Mouse (Mus musculus): ENCODE results near the gene Cul4a. TPM values are rescaled to one million over a fixed set of nuclear protein-coding genes. Genes with fewer than 3 reads are reported as not detected.

Cul4a gene
- total and polyA plus RNA-seq, 3 experiments = 35.0 to 76.0 (median 68.5) TPM

GRCm38 (mm10) chr8:13108967-13109366, 3.5 kb downstream of the Cul4a start:
- DNase-seq = no peak
- no peak overlapping the region for H3K9ac ChIP-seq (ENCODE audit: low read depth, low read length)
- no peak overlapping the region for H3K27ac ChIP-seq
- intact Hi-C loops (cut with DNase I) = loop anchor here (5.0 to 10.0 kb wide), 2 partner anchors 98 to 354 kb away; partner anchors contain the start of gene Atp11a
- no peaks in the 10 kb centered on the region for H3K27me3 ChIP-seq (ENCODE audit: control insufficient read depth, insufficient read depth, low read length)
- H3K36me3 ChIP-seq (ENCODE audit: control insufficient read depth, insufficient read depth, low read length) = no peaks in the 10 kb centered on the region
- 63% methylated on average over 8 of the region's 8 CpGs for WGBS
- TF ChIP-seq CTCF (IDR thresholded peaks at IDR 0.05) = no peak
- H3K79me2 ChIP-seq (replicated peaks; ENCODE audit: control insufficient read depth, insufficient read depth, low read length) = peaks cover 21% of the 10 kb centered on the region
- peaks cover 9% of the 10 kb centered on the region for H3K4me1 ChIP-seq (ENCODE audit: control insufficient read depth, insufficient read depth, low read length)
- H3K4me3 ChIP-seq = no peak overlapping the region

GRCm38 (mm10) chr8:13109416-13109960, 4.1 kb downstream of the Cul4a start:
- Histone ChIP-seq H3K4me1 (ENCODE audit: control insufficient read depth, insufficient read depth, low read length) (peaks cover 9% of the 10 kb centered on the region), H3K27me3 (ENCODE audit: control insufficient read depth, insufficient read depth, low read length) (no peaks in the 10 kb centered on the region), H3K36me3 (ENCODE audit: control insufficient read depth, insufficient read depth, low read length) (no peaks in the 10 kb centered on the region), H3K79me2 (replicated peaks; ENCODE audit: control insufficient read depth, insufficient read depth, low read length) (peaks cover 20% of the 10 kb centered on the region), H3K9ac (ENCODE audit: low read depth, low read length) (no peak overlapping the region), H3K4me3 (no peak overlapping the region), H3K27ac (no peak overlapping the region)
- DNase-seq = no peak
- intact Hi-C loops (cut with DNase I) = loop anchor here (5.0 to 10.0 kb wide), 2 partner anchors 98 to 355 kb away; partner anchors contain the start of gene Atp11a
- 30% methylated on average over 1 of the region's 1 CpGs for WGBS
- TF ChIP-seq EP300 (IDR thresholded peaks at IDR 0.05; ENCODE audit: insufficient read depth, low read depth, low read length) = no peak
- no peak for TF ChIP-seq POLR2A (IDR thresholded peaks at IDR 0.05; ENCODE audit: insufficient read depth, low read depth, low read length)
- no peak for TF ChIP-seq CTCF (IDR thresholded peaks at IDR 0.05)

GRCm38 (mm10) chr8:13111917-13112316, 6.5 kb downstream of the Cul4a start:
- no peak overlapping the region for H3K27ac ChIP-seq

GRCm38 (mm10) chr8:13113232-13113631, 7.8 kb downstream of the Cul4a start:
- Histone ChIP-seq H3K27ac (no peak overlapping the region), H3K4me3 (no peak overlapping the region), H3K27me3 (ENCODE audit: control insufficient read depth, insufficient read depth, low read length) (no peaks in the 10 kb centered on the region), H3K9ac (ENCODE audit: low read depth, low read length) (no peak overlapping the region), H3K79me2 (replicated peaks; ENCODE audit: control insufficient read depth, insufficient read depth, low read length) (peaks cover 14% of the 10 kb centered on the region), H3K4me1 (ENCODE audit: control insufficient read depth, insufficient read depth, low read length) (peaks cover 5% of the 10 kb centered on the region; the same call in 1 of the 2 replicates), H3K36me3 (ENCODE audit: control insufficient read depth, insufficient read depth, low read length) (no peaks in the 10 kb centered on the region)
- DNase-seq = no peak
- no peak for TF ChIP-seq POLR2A (IDR thresholded peaks at IDR 0.05; ENCODE audit: insufficient read depth, low read depth, low read length)
- no peak for TF ChIP-seq EP300 (IDR thresholded peaks at IDR 0.05; ENCODE audit: insufficient read depth, low read depth, low read length)
- TF ChIP-seq CTCF (IDR thresholded peaks at IDR 0.05) = no peak
- intact Hi-C loops (cut with DNase I) = no loop called here
- WGBS = 91% methylated on average over 4 of the region's 4 CpGs

More at GRCm38 (mm10) chr8:13111917-13112316, 6.5 kb downstream of the Cul4a start:
- Histone ChIP-seq H3K79me2 (replicated peaks; ENCODE audit: control insufficient read depth, insufficient read depth, low read length) (peaks cover 14% of the 10 kb centered on the region), H3K4me3 (no peak overlapping the region), H3K9ac (ENCODE audit: low read depth, low read length) (no peak overlapping the region), H3K27me3 (ENCODE audit: control insufficient read depth, insufficient read depth, low read length) (no peaks in the 10 kb centered on the region), H3K4me1 (ENCODE audit: control insufficient read depth, insufficient read depth, low read length) (peaks cover 6% of the 10 kb centered on the region; the same call in 1 of the 2 replicates), H3K36me3 (ENCODE audit: control insufficient read depth, insufficient read depth, low read length) (no peaks in the 10 kb centered on the region)
- 74% methylated on average over 11 of the region's 11 CpGs for WGBS
- intact Hi-C loops (cut with DNase I) = no loop called here
- no peak for TF ChIP-seq POLR2A (IDR thresholded peaks at IDR 0.05; ENCODE audit: insufficient read depth, low read depth, low read length)
- TF ChIP-seq EP300 (IDR thresholded peaks at IDR 0.05; ENCODE audit: insufficient read depth, low read depth, low read length) = no peak
- TF ChIP-seq CTCF (IDR thresholded peaks at IDR 0.05) = no peak
- DNase-seq = peak in 1 of 2 experiments; percentile 16

DNA sequence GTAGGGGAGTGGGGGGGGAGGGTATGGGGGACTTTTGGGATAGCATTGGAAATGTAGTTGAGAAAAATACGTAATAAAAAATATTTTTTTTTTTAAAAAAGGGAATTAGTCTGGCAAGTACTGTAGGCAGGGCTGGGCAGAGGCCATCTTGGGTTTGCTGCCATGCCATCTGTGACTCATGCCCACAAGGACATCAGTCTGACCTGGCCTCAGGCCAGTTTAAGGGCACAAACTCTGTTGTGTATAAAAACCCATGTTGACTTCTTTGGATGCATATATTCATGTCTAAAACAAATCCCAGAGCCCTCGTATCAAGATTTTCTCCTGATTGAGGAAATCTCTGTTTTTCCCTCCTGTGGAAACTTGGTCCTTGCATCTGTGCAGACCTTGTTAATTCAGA, 11.7 kb downstream of the Cul4a start:
- no peaks in the 10 kb centered on the region for H3K27me3 ChIP-seq (ENCODE audit: control insufficient read depth, insufficient read depth, low read length)
- TF ChIP-seq POLR2A (IDR thresholded peaks at IDR 0.05; ENCODE audit: insufficient read depth, low read depth, low read length) = no peak
- peaks cover 5% of the 10 kb centered on the region for H3K79me2 ChIP-seq (replicated peaks; ENCODE audit: control insufficient read depth, insufficient read depth, low read length)
- no peak overlapping the region for H3K27ac ChIP-seq
- H3K9ac ChIP-seq (ENCODE audit: low read depth, low read length) = no peak overlapping the region
- H3K36me3 ChIP-seq (ENCODE audit: control insufficient read depth, insufficient read depth, low read length) = no peaks in the 10 kb centered on the region
- intact Hi-C loops (cut with DNase I) = no loop called here
- no peak overlapping the region for H3K4me3 ChIP-seq
- no peaks in the 10 kb centered on the region for H3K4me1 ChIP-seq (ENCODE audit: control insufficient read depth, insufficient read depth, low read length)
- no peak for DNase-seq
- WGBS = 93% methylated on average over 2 of the region's 2 CpGs

DNA sequence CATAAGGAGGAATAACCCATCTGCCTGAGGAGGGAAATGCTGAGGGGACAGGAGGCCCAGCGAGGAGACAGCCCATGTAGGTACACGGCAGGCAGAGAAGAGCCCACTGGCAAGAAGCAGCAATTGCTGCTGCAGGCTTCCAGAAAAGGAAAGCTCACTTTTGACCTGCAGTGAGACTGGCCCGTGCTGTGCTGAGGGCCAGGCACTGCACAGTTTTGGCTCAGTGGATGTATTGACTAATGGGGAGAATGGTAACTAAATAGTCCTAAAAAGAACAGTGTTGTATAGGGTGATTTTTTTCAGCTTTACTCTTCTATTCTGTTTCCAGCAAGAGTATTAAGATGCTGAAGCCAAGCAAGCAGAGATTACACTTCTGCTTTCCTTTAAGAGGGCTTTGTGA, 13.1 kb downstream of the Cul4a start:
- no peak overlapping the region for H3K9ac ChIP-seq (ENCODE audit: low read depth, low read length)
- intact Hi-C loops (cut with DNase I) = no loop called here
- DNase-seq = no peak
- 70% methylated on average over 3 of the region's 3 CpGs for WGBS
- no peaks in the 10 kb centered on the region for H3K27me3 ChIP-seq (ENCODE audit: control insufficient read depth, insufficient read depth, low read length)
- H3K36me3 ChIP-seq (ENCODE audit: control insufficient read depth, insufficient read depth, low read length) = no peaks in the 10 kb centered on the region
- H3K27ac ChIP-seq = no peak overlapping the region
- H3K4me3 ChIP-seq = no peak overlapping the region
- H3K79me2 ChIP-seq (replicated peaks; ENCODE audit: control insufficient read depth, insufficient read depth, low read length) = peaks cover 3% of the 10 kb centered on the region
- H3K4me1 ChIP-seq (ENCODE audit: control insufficient read depth, insufficient read depth, low read length) = no peaks in the 10 kb centered on the region
- TF ChIP-seq EP300 (IDR thresholded peaks at IDR 0.05; ENCODE audit: insufficient read depth, low read depth, low read length) (no peak), POLR2A (IDR thresholded peaks at IDR 0.05; ENCODE audit: insufficient read depth, low read depth, low read length) (no peak), CTCF (IDR thresholded peaks at IDR 0.05) (no peak)

Data from heart, adult 2 months (tissue).